ENCODE assay signal across 1 mouse cellular context in the genomic region with DNA sequence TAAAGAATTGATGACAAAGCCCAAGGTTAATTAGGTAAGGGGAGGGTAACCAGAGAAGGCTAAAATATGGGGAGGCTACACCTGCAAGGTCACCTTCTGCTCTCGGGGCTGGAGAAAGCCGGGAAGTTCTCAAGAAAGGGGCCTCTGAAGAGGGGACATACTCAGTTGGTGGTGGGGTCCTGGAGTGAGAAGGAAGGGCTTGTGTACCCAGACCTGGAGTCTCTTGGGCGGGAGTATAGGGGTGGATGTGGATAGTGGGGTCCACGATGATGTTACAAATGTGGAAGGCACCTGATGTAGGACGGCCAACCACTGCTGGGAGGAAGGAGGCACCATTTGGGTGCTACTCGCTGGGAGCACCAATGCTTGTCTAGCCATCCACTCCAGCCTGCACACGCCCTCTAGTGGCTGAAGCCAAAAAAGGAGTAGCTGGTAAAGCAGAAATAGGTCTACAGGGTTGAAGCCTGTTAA.
TF ChIP-seq lines count a peak whose summit lies in the region.

No protein-coding gene starts in this region.

TF ChIP-seq in MEL, 35 proteins besides CTCF, POLR2A, EP300 and RAD21:
- TF ChIP-seq HCFC1 (IDR thresholded peaks at IDR 0.05; ENCODE audit: low read depth, low read length) (no peak), USF2 (IDR thresholded peaks at IDR 0.05; ENCODE audit: borderline replicate concordance in 1 of 2, insufficient read depth in 1 of 2, low read depth in 1 of 2, low read length in 2 of 2) (no peak), JUND (IDR thresholded peaks at IDR 0.05; ENCODE audit: low read depth, low read length) (no peak), ZC3H11A (IDR thresholded peaks at IDR 0.05; ENCODE audit: low read depth, low read length) (peak; percentile 34; the same call in 1 of the 2 replicates), USF1 (IDR thresholded peaks at IDR 0.05; ENCODE audit: low read depth, low read length) (no peak), UBTF (IDR thresholded peaks at IDR 0.05; ENCODE audit: borderline replicate concordance, insufficient read depth, low read depth, low read length) (no peak), RCOR1 (IDR thresholded peaks at IDR 0.05; ENCODE audit: low read depth, low read length) (no peak), SMC3 (IDR thresholded peaks at IDR 0.05; ENCODE audit: low read depth, low read length) (peak; percentile 85), ZMIZ1 (IDR thresholded peaks at IDR 0.05; ENCODE audit: low read depth, low read length) (no peak), NELFE (IDR thresholded peaks at IDR 0.05; ENCODE audit: low read depth, low read length) (no peak), MYB (IDR thresholded peaks at IDR 0.05; ENCODE audit: low read depth, low read length) (no peak), ELF1 (IDR thresholded peaks at IDR 0.05; ENCODE audit: low read depth, low read length) (no peak), POLR2AphosphoS2 (IDR thresholded peaks at IDR 0.05; ENCODE audit: low read length) (no peak), ZNF384 (IDR thresholded peaks at IDR 0.05; ENCODE audit: low read depth, low read length) (no peak), MAZ (IDR thresholded peaks at IDR 0.05; ENCODE audit: low read depth, low read length) (no peak)
TF ChIP-seq in MEL: peak in this region for 2.
